Mouse (Mus musculus): Measurements from ENCODE around the gene Satl1. TPM values are rescaled to one million over a fixed set of nuclear protein-coding genes. Genes with fewer than 3 reads are reported as not detected.

The Satl1 gene
- polyA plus RNA-seq, 1 experiment from 2014 or later: not detected

Other genes with a start within 250 kb of the Satl1 start
- not detected in 2 replicates for gene 4933403O08Rik, start 167.7 kb downstream of the Satl1 start, polyA plus RNA-seq (2015; fragmentation: Nextera tagmentation; extraction: Ambion mirVana)
- gene Apool, start 95.4 kb downstream of the Satl1 start, polyA plus RNA-seq (2015; fragmentation: Nextera tagmentation; extraction: Ambion mirVana): 65.8 and 79.9 TPM in 2 replicates
- not detected in 2 replicates for gene 2010106E10Rik, start 88.5 kb upstream of the Satl1 start, polyA plus RNA-seq (2015; fragmentation: Nextera tagmentation; extraction: Ambion mirVana)
- gene Zfp711, start 193.7 kb upstream of the Satl1 start, polyA plus RNA-seq (2015; fragmentation: Nextera tagmentation; extraction: Ambion mirVana): 5.0 and 6.3 TPM in 2 replicates

Measured in heart, embryonic 15.5 days (tissue).